Mouse (Mus musculus) urinary bladder, postnatal 10 days (tissue): ENCODE results near the gene Slc4a3.

Source experiments
- DNase-seq: peaks from one replicate; pipeline ENCODE4 v3.0.0; 2022; ENCODE audit warnings: low spot score

Gene Slc4a3

DNA sequence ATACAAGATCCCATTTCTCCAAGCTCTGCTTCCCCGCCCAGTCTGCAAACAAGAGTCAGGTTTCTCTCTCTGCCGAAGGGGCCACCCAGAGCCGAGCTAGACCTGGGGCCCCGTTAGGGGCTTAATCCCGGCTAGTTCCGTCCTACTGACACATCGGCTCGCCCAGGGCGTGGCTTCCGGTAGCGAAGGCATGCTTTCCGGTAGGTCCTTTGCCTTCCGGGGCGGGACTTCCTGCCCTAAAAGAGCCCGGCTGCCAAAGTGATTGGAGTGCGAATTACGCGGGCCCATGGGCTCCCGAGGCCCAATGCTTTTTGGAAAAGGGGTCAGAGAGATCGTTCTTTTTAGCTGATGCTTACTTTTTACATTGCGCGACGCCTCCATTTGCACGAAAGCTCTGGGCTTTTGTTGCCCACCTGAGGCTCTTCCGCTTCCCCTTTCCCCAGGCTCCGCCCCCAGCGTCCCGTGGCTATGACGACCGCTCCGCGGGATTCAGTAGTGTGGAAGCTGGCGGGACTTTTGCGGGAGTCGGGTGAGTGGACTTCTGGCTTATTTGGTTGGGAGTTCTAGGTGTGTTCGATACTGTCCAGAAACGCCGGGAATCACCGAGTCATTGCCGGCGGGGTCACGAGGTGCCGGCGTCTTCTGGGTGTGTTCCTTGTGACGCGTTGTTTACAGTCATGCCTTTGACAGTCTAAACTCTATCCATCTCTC, 24.6 kb upstream of the Slc4a3 start, which contains the start of gene Stk11ip:
Gene Stk11ip, plus strand, starts transcription at position 209 of the 711 bp plus-strand sequence.
- peak; percentile 77 for DNase-seq

GRCm38 (mm10) chr1:75524679-75525078, 21.4 kb upstream of the Slc4a3 start:
- no peak for DNase-seq

DNA sequence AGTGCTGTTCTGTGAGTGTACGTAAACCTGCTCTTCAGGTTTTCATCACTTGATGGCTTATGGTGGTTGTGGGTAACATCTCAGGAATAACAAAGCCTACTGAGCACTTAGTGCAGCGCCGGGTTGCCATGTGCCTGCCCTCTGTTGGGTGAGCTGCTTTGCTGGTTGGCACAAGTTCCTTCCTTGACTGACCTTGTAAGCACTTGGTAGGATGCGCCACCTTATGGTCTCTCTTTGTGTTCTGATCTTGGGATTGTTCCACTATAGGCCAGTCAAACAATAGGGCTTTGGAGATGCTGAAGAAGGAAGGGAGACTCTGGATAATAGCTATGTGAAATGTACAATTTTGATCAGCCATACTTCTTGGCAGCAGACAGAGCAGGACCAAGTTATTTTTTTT, 15.5 kb upstream of the Slc4a3 start:
- DNase-seq: no peak

- no peak for DNase-seq
Observed at GRCm38 (mm10) chr1:75532280-75533172, 13.5 kb upstream of the Slc4a3 start.

DNA sequence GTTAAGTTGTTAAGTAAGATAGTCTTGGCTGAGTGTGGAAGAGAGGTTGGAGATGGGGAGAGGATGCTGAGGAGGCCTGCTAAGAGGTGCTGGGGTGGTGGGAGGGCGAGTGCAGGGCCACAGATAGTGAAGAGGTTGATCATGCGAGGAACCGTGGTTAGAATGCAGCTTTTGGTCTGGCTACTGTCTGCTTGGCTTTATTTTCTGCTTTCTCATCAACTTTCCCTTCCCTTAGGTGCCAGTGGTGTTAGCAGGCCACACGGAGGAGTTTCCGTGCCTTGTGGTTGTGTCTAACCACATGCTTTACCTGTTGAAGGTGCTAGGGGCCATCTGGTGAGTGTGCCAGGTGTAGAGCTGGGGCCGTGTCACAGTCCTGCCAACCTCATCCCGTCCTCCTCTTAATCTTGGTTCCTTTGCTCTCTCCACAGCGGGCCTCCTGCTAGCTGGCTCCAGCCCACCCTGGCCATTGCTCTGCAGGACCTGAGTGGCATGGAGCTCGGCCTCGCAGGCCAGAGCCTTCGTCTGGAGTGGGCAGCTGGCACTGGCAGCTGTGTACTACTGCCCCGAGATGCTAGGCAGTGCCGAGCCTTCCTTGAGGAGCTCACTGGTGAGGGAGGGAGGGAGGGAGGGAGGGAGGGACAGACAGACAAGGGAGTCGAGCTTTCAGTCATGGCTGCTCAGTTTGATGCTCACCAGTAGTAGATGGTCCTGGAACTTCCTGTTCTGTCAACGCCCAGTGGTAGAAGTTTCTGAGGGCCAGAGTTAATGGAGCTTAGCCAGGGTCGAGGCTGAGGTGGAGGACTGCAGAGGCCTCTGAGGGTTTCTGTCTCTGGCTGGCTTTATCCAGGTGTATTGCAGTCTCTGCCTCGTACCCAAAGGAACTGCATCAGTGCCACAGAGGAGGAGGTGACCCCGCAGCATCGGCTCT, 12.5 kb upstream of the Slc4a3 start:
- DNase-seq: no peak

GRCm38 (mm10) chr1:75537587-75537986, 8.5 kb upstream of the Slc4a3 start:
- DNase-seq: no peak

DNA sequence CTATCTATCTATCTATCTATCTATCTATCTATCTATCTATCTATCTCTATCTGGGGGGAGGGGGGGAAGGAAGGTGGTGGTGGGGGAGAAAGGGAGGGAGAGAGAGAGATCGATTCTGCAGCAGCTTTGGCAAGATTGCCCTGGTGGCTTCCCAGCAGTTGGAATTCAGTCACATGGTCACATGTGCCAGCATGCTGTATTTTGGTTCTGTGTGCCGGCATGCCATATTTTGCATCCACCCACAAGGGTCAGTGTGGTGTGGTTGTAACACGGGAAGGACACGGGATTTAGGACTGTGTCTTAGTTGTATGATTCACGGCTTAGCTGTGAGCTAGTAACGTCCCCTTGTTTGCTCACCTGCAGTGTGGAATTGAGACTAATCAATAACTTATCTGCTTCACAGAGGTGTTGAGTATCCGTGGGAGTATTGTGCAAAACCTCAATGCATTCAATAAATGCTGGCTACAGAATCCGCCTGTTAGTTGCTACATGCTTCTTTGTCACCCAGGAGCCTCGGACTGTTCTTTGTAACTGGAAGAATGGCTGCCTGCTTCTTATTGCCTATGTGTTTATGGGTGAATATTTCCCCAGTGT, 7.4 kb upstream of the Slc4a3 start:
- DNase-seq: no peak

GRCm38 (mm10) chr1:75541496-75541895, 4.6 kb upstream of the Slc4a3 start:
- DNase-seq: no peak

DNA sequence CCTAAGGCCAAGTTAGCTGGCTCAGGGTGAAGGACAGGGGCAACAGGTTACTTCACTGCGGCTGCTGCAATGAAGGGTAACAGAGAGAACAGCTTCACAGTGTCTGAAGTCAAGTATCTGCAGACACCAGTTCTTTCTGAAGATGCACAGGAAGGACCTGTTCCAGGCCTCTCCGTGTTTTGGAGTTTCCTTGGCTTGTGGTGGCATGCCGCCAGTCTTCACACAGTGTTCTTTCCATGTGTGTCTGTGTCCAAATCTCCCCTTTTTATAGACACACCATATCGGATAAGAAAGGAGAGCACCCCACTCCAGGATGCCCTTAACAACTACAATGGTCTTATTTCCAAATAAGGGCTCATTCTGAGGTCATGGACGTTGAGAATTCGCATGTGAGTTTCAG, 1.7 kb upstream of the Slc4a3 start:
- DNase-seq: no peak

GRCm38 (mm10) chr1:75547351-75547750, 1.3 kb downstream of the Slc4a3 start:
- no peak for DNase-seq

- DNase-seq: no peak
Observed at GRCm38 (mm10) chr1:75548083-75548482, 2.0 kb downstream of the Slc4a3 start.

GRCm38 (mm10) chr1:75548871-75549270, 2.8 kb downstream of the Slc4a3 start:
- no peak for DNase-seq

DNA sequence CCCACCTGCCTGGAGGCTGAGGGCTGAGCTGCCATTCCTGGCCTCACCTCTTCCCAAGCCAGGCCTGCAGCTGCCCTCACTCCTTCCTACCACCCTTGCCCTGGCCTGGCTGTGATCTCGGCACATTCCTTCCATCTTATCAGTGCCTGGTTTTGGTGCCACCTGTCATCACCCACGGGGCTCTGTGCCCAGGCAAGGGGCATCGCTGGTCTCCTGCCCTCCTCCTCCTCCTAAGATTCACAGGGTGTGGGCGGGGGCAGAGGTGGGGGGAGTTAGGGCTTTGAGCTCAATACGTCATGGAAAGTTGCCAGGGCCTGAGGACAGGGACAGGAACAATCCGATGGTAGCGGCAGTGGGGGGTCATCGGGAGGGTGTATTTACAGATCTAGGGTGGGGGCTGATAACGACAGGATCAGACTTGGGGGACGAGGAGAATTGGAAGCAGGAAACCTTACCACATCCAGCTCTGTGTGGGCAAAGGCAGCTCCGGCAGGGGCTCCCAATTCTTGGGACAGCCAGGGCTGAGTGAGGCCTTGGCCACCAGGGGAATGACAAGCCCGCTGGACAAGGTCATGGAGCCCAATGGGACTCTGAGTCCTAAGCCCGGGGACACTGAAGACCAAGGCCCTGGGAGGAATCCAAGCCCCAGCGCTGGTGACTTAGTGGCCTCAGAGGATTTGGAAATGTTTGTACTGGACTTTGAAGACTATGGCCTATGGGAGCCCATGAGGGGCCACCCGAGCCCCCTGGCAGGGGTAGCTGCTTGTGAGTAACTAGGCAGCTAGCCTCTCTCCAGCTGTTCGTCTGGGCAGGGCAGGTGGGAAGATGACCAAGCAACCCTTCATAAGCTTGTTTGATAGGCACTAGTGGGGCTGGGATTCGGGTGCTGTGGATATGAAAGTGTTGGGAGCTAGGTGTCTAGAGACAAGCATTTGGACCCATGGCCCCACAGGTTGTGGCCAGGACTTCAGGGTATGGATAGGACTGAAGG, 3.5 kb downstream of the Slc4a3 start:
- no peak for DNase-seq

DNA sequence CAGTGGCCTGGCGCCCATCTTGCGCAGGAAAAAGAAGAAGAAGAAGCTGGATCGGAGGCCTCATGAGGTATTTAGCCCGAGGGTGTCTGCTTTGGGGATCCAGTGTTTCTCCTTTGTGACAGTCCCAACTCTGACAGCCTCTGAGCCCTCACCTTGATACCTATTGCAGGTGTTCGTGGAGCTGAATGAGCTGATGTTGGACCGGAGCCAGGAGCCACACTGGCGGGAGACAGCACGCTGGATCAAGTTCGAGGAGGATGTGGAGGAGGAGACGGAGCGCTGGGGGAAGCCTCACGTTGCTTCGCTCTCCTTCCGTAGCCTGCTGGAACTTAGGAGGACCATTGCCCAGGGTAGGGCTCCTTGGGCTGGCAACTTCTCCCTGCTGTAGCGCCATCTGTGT, 4.5 kb downstream of the Slc4a3 start:
- no peak for DNase-seq

DNA sequence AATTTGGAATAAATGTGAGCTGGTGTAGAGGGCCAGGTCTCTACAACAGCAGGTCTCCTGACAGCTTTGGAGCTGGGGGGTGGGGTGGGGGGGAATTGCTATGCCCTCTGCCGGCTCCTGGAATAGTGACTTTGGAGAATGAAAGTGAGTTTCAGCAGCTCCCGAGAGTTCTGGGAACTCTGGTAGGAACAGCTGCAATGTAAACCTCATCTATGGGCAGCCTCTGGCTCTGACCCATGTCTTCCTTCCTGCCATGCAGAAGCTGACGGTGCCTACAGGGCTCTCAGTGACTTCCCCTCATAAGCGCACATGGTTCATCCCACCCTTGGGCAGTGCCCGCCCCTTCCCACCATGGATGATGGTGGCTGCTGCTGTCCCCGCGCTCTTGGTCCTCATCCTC, 9.6 kb downstream of the Slc4a3 start:
- DNase-seq: no peak

DNA sequence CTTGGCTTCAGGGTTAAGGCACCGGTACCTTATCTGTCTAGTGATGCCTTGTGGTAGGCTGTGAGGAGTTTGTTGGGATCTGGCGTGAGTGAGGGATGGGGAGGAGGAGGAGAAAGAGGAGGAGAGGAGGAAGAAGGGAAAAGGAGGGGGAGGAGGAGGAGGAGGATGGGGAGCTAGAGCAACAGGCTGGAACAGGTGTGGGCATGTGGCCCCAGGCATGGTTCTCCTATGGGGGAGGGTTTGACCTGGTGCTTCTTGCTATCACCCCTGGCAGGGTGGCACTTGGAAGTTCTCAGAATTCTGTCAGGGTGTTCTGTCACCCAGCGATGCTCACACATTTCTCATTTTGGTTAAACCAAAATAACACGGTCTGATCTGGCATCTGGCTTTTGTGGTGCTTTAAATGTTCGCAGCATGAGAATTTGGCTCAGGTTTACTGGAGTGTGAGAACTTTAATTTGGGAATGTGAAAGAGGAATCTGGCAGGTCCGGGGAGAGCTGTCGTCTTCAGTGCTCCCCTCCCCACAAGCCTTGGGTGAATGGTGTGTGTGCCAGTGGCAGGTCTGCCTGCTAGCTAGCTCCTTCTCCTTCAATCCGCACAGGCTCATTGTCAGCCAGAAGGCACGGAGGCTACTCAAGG, 10.2 kb downstream of the Slc4a3 start:
- DNase-seq: no peak

DNA sequence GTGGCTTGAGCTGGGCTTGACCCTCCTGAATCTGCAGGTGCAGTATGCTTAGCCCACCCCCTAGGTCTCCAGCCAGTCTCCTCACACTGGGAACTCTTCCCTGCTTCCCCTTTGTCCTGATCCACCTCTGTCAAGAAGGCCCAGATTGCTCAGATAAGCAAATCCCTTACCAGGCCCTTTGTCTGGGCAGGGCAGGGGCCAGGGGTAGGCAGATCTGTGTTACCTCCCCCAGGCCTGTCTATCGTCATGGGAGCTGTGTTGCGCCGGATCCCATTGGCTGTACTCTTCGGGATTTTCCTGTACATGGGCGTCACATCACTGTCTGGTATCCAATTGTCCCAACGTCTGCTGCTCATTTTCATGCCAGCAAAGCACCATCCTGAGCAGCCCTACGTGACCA, 11.0 kb downstream of the Slc4a3 start:
- DNase-seq: no peak

GRCm38 (mm10) chr1:75558388-75559178, 12.5 kb downstream of the Slc4a3 start:
- DNase-seq: no peak
